Mouse (Mus musculus): ENCODE measurements around the gene Mcl1.
A peak's percentile ranks its signal among the peaks of the same experiment; 100 is the strongest.

DNA sequence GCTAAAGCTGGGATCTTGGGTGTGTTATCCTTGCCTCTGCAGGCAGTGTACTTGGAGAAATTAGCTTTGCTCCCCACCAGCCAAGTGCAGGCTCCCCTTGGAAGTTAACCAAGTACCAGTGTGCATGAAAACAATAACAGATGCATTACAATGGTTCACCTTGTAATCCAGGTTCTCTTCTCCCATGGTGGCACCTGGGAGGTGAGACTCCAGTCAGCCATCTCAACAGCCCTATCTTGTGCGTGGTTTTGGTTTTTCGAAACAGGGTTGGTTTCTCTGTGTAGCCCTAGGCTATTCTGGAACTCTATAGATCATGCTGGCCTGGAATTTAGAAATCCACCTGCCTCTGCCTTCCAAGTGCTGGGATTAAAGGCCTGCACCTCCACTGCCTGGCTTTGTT lies 4.9 kb downstream of the Mcl1 start:
- TF ChIP-seq CTCF (conservative IDR thresholded peaks at IDR 0.05; ENCODE audit: low read length) (no peak), POU5F1 (IDR thresholded peaks at IDR 0.05; ENCODE audit: borderline replicate concordance, low read length) (peak; percentile 83), NANOG (IDR thresholded peaks at IDR 0.05; ENCODE audit: borderline replicate concordance, low read length) (peak; percentile 32; the same call in 1 of the 2 replicates)

Data from E14TG2a.4 (cell line).